Mouse (Mus musculus) myocyte (in vitro differentiated cells): Measurements from ENCODE around the gene Adgrg1.

Experiments used
- POLR2A ChIP-seq: IDR thresholded peaks from one replicate; pipeline ENCODE4 v1.6.1; 2011; ENCODE audit warnings: low read depth, mild to moderate bottlenecking, control low read depth, moderate library complexity; ENCODE audit not compliant: insufficient read length
- POLR2AphosphoS2 ChIP-seq: IDR thresholded peaks from one replicate; pipeline ENCODE4 v1.6.1; 2011; ENCODE audit warnings: low read depth, control low read depth; ENCODE audit not compliant: insufficient read length

DNA sequence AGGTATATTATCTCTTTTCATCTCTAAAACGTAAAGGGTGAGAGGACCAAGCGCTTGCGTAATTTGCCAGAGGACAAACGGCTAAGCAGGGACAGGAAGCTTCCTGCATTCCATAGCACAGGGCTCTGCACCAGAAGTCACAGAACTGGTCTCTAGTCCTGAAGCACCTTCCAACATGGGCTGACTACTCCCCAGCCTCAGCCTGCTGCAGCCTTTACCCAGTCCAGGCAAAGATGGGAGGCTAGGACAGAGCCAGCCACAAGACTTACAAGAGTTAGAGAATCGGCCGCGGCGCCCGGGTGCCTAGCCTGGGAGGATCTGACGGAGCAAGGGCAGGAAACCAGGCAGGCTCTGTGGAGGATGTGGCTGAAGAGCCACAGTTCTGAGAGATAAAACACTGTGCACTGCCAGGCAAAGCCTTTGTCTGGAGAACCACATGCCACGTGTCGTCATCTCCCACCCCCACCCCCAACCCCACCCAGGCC is 45.8 kb downstream of the Adgrg1 start:
- no peak for TF ChIP-seq POLR2A
- TF ChIP-seq POLR2AphosphoS2 = no peak
